Mouse (Mus musculus) limb, embryonic 12.5 days (tissue): ENCODE measurements at regions not wholly inside any gene's neighbourhood (a gene's known extent, or its start where the extent isn't known, plus 50 kb on each side); places are given as distances from the start of the nearest gene placed in this dataset.

Source experiments
- ATAC-seq: fragments of 200-750 bp; cut with Nextera tagmentation; 2 replicates; pipeline ENCODE4 v1.8.0; 2017; ENCODE audit warnings: low read depth, moderate TSS enrichment; ENCODE audit not compliant: insufficient number of reproducible peaks, insufficient read depth, low FRiP score, low TSS enrichment
- H3K27ac ChIP-seq: fragments of 300-500 bp; sonication (generic); 2 replicates; pipeline ENCODE4 v1.5.1; 2016; ENCODE audit warnings: mild to moderate bottlenecking, moderate library complexity
- H3K27me3 ChIP-seq: fragments of 300-500 bp; sonication (generic); 2 replicates; pipeline ENCODE4 v1.6.1; 2016; ENCODE audit warnings: mild to moderate bottlenecking, moderate library complexity
- H3K36me3 ChIP-seq: fragments of 300-500 bp; sonication (generic); 2 replicates; pipeline ENCODE4 v1.6.1; 2016; ENCODE audit warnings: mild to moderate bottlenecking, moderate library complexity
- H3K4me1 ChIP-seq: fragments of 300-500 bp; sonication (generic); replicated peaks from 2 replicates; pipeline ENCODE4 v1.6.1; 2016
- H3K4me2 ChIP-seq: fragments of 300-500 bp; sonication (generic); 2 replicates; pipeline ENCODE4 v1.6.1; 2016; ENCODE audit warnings: mild to moderate bottlenecking, moderate library complexity
- H3K4me3 ChIP-seq: fragments of 300-500 bp; sonication (generic); replicated peaks from 2 replicates; pipeline ENCODE4 v1.5.1; 2016; ENCODE audit warnings: mild to moderate bottlenecking
- H3K9ac ChIP-seq: fragments of 300-500 bp; sonication (generic); replicated peaks from 2 replicates; pipeline ENCODE4 v1.6.1; 2016; ENCODE audit warnings: mild to moderate bottlenecking, moderate library complexity
- H3K9me3 ChIP-seq: fragments of 300-500 bp; sonication (generic); 2 replicates; pipeline ENCODE4 v1.6.1; 2016; ENCODE audit warnings: mild to moderate bottlenecking, moderate library complexity
- WGBS: fragments of 180-500 bp; shearing (Covaris S2); methylation state at CpG from one replicate; pipeline ENCODE4 v1.1.7; 2016; 5-methylcytosine and 5-hydroxymethylcytosine counted together

- Histone ChIP-seq H3K4me1 (no peaks in the 10 kb centered on the region), H3K27ac (no peak overlapping the region), H3K27me3 (no peaks in the 10 kb centered on the region), H3K4me3 (no peak overlapping the region), H3K36me3 (no peaks in the 10 kb centered on the region), H3K4me2 (no peak overlapping the region), H3K9me3 (no peaks in the 10 kb centered on the region), H3K9ac (no peak overlapping the region)
- ATAC-seq = no peak
- WGBS = 69% methylated on average over 4 of the region's 4 CpGs
These were observed 65.6 kb downstream of the 4933402N22Rik start for GRCm38 (mm10) chr5:11983452-11983851.

GRCm38 (mm10) chr5:11989140-11989539 is 71.3 kb downstream of the 4933402N22Rik start:
- Histone ChIP-seq H3K4me1 (no peaks in the 10 kb centered on the region), H3K9ac (no peak overlapping the region), H3K4me3 (no peak overlapping the region), H3K27ac (no peak overlapping the region), H3K27me3 (no peaks in the 10 kb centered on the region), H3K4me2 (no peak overlapping the region), H3K36me3 (no peaks in the 10 kb centered on the region), H3K9me3 (no peaks in the 10 kb centered on the region)
- WGBS = 73% methylated on average over 5 of the region's 5 CpGs
- ATAC-seq = no peak

- Histone ChIP-seq H3K4me3 (no peak overlapping the region), H3K4me2 (no peak overlapping the region), H3K36me3 (no peaks in the 10 kb centered on the region), H3K9me3 (no peaks in the 10 kb centered on the region), H3K27ac (no peak overlapping the region), H3K9ac (no peak overlapping the region), H3K27me3 (no peaks in the 10 kb centered on the region), H3K4me1 (no peaks in the 10 kb centered on the region)
- ATAC-seq = no peak
These were observed 82.9 kb downstream of the 4933402N22Rik start for GRCm38 (mm10) chr5:12000777-12001176.

- Histone ChIP-seq H3K36me3 (no peaks in the 10 kb centered on the region), H3K4me2 (no peak overlapping the region), H3K9me3 (no peaks in the 10 kb centered on the region), H3K27ac (no peak overlapping the region), H3K4me3 (no peak overlapping the region), H3K9ac (no peak overlapping the region), H3K4me1 (no peaks in the 10 kb centered on the region), H3K27me3 (no peaks in the 10 kb centered on the region)
- 76% methylated on average over 3 of the region's 3 CpGs for WGBS
- no peak for ATAC-seq
These were observed 88.6 kb downstream of the 4933402N22Rik start for GRCm38 (mm10) chr5:12006473-12006872.

- Histone ChIP-seq H3K27ac (no peak overlapping the region), H3K27me3 (no peaks in the 10 kb centered on the region), H3K4me2 (no peak overlapping the region), H3K36me3 (no peaks in the 10 kb centered on the region), H3K4me3 (no peak overlapping the region), H3K4me1 (no peaks in the 10 kb centered on the region), H3K9me3 (no peaks in the 10 kb centered on the region), H3K9ac (no peak overlapping the region)
- no peak for ATAC-seq
- 39% methylated on average over 1 of the region's 1 CpGs for WGBS
These were observed 98.5 kb downstream of the 4933402N22Rik start for GRCm38 (mm10) chr5:12016332-12016731.

GRCm38 (mm10) chr5:12020489-12020888 is 102.6 kb downstream of the 4933402N22Rik start:
- no peak overlapping the region for H3K4me3 ChIP-seq
- no peak overlapping the region for H3K9ac ChIP-seq
- H3K9me3 ChIP-seq = no peaks in the 10 kb centered on the region
- H3K4me2 ChIP-seq = no peak overlapping the region
- H3K27me3 ChIP-seq = no peaks in the 10 kb centered on the region
- no peaks in the 10 kb centered on the region for H3K4me1 ChIP-seq
- H3K36me3 ChIP-seq = no peaks in the 10 kb centered on the region
- no peak overlapping the region for H3K27ac ChIP-seq
- ATAC-seq = no peak

GRCm38 (mm10) chr5:12024705-12025383 is 107.0 kb downstream of the 4933402N22Rik start:
- H3K27me3 ChIP-seq = no peaks in the 10 kb centered on the region
- H3K27ac ChIP-seq = no peak overlapping the region
- no peak overlapping the region for H3K4me2 ChIP-seq
- H3K9me3 ChIP-seq = no peaks in the 10 kb centered on the region
- ATAC-seq = no peak
- H3K4me3 ChIP-seq = no peak overlapping the region
- H3K4me1 ChIP-seq = no peaks in the 10 kb centered on the region
- H3K9ac ChIP-seq = no peak overlapping the region
- no peaks in the 10 kb centered on the region for H3K36me3 ChIP-seq

GRCm38 (mm10) chr5:12030002-12030401 is 112.2 kb downstream of the 4933402N22Rik start:
- Histone ChIP-seq H3K4me2 (no peak overlapping the region), H3K9me3 (no peaks in the 10 kb centered on the region), H3K36me3 (no peaks in the 10 kb centered on the region), H3K4me1 (no peaks in the 10 kb centered on the region), H3K27me3 (no peaks in the 10 kb centered on the region), H3K27ac (no peak overlapping the region), H3K4me3 (no peak overlapping the region), H3K9ac (no peak overlapping the region)
- ATAC-seq = 0 out of 2 replicates have a peak, but pooled peaks have one; percentile 37
- WGBS = 10% methylated on average over 5 of the region's 5 CpGs

GRCm38 (mm10) chr5:12049806-12050205 is 132.0 kb downstream of the 4933402N22Rik start:
- no peak overlapping the region for H3K27ac ChIP-seq
- H3K4me1 ChIP-seq = no peaks in the 10 kb centered on the region
- H3K4me3 ChIP-seq = no peak overlapping the region
- H3K27me3 ChIP-seq = no peaks in the 10 kb centered on the region
- H3K36me3 ChIP-seq = no peaks in the 10 kb centered on the region
- peaks cover 12% of the 10 kb centered on the region for H3K9me3 ChIP-seq
- WGBS = 75% methylated on average over 1 of the region's 1 CpGs
- H3K9ac ChIP-seq = no peak overlapping the region
- H3K4me2 ChIP-seq = no peak overlapping the region
- ATAC-seq = no peak

GRCm38 (mm10) chr5:12080191-12080590 is 162.3 kb downstream of the 4933402N22Rik start:
- no peak overlapping the region for H3K4me2 ChIP-seq
- WGBS = 73% methylated on average over 1 of the region's 1 CpGs
- no peaks in the 10 kb centered on the region for H3K36me3 ChIP-seq
- no peak overlapping the region for H3K27ac ChIP-seq
- H3K4me1 ChIP-seq = no peaks in the 10 kb centered on the region
- no peak overlapping the region for H3K4me3 ChIP-seq
- H3K9me3 ChIP-seq = no peaks in the 10 kb centered on the region
- no peaks in the 10 kb centered on the region for H3K27me3 ChIP-seq
- ATAC-seq = no peak
- no peak overlapping the region for H3K9ac ChIP-seq

GRCm38 (mm10) chr5:12093680-12094079 is 175.8 kb downstream of the 4933402N22Rik start:
- WGBS = 17% methylated on average over 1 of the region's 1 CpGs
- Histone ChIP-seq H3K4me1 (no peaks in the 10 kb centered on the region), H3K9me3 (no peaks in the 10 kb centered on the region), H3K27me3 (no peaks in the 10 kb centered on the region), H3K4me2 (no peak overlapping the region), H3K27ac (no peak overlapping the region), H3K36me3 (no peaks in the 10 kb centered on the region), H3K4me3 (no peak overlapping the region), H3K9ac (no peak overlapping the region)
- peak; percentile 52; the same call in 1 of the 2 replicates for ATAC-seq

GRCm38 (mm10) chr5:12116587-12117354 is 198.9 kb downstream of the 4933402N22Rik start:
- ATAC-seq = no peak
- H3K4me2 ChIP-seq = no peak overlapping the region
- 65% methylated on average over 5 of the region's 5 CpGs for WGBS

More at GRCm38 (mm10) chr5:12116587-12117354, 198.9 kb downstream of the 4933402N22Rik start:
- H3K9me3 ChIP-seq = no peaks in the 10 kb centered on the region
- H3K4me3 ChIP-seq = no peak overlapping the region
- H3K9ac ChIP-seq = no peak overlapping the region
- H3K4me1 ChIP-seq = no peaks in the 10 kb centered on the region
- no peaks in the 10 kb centered on the region for H3K36me3 ChIP-seq
- H3K27ac ChIP-seq = no peak overlapping the region
- H3K27me3 ChIP-seq = no peaks in the 10 kb centered on the region
